Mouse (Mus musculus) gonadal fat pad, adult 2 months (tissue): ENCODE data around the gene Rps6kb1. TPM values are rescaled to one million over a fixed set of nuclear protein-coding genes. Genes with fewer than 3 reads are reported as not detected.

Experiments used
- DNase-seq: peaks from one replicate; pipeline ENCODE4 v3.0.0-alpha.2; 2012; ENCODE audit warnings: low read depth
- polyA plus RNA-seq: library from polyadenylated mRNA; depleted of rRNA; stranded (reverse); fragments of >200 nt; gene quantifications from 2 replicates; pipeline ENCODE4 v1.2.3, GENCODE M21; 2012; rRNA removed

The Rps6kb1 gene
- polyA plus RNA-seq: 7.7 TPM in 2 replicates

DNA sequence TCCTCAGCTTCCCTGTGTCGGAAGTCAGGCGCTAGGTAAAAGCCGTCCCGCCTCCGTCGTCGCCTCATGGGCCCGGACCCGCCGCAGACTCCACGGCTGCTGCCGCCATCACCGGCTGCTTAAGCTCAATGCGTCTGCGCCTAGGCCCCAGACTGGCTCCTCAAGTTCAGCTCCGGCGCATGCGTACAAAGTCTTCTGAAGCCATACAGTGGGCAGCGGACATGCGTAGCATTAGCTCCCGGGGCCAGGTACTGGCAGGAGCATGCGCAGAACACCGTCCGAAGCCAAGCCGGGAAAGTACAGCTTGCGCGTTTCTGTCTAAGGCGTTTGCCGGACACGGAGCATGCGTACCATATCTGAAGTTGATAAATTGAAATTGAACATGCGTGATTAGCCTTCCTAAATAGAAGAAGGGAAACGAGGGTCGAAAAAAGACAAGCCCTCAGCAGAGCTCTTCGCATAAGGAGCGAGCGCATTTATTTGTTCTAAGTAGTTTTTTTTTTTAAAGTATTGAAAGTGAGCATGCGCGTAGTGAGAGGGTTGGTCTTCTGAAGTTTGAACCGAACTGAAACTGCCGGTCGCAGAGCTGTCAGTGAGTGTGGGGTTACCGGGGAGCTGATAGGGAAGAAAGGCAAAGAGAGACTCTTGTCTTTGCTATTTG, at the start of gene Rps6kb1, which contains the start of gene Tubd1:
Rps6kb1 (minus strand) TSS at position 167 of the 661 bp plus-strand sequence.
Tubd1 (plus strand) TSS at position 353 of the 661 bp plus-strand sequence.
- DNase-seq: peak; percentile 89

DNA sequence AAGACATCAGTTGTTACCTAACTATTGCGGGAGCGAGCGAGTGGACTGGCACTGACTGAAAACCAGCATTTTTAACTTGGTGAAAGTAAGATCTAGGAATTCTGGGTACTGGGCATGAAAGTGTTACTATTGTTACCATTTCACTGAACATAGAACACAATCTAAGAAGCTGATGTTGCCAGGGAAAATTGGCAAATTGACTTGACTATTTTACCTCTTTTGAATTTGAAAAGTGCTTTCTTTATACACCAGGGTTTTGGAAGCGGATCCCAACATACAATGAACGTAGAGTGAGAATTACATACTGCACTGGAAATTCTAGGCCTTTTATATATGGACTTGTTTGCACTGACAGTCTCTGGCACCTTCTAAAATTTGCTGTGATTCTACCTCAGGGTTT, 48.8 kb upstream of the Rps6kb1 start:
- no peak for DNase-seq

- DNase-seq: no peak
These were observed 48.4 kb upstream of the Rps6kb1 start for GRCm38 (mm10) chr11:86592993-86593392.

DNA sequence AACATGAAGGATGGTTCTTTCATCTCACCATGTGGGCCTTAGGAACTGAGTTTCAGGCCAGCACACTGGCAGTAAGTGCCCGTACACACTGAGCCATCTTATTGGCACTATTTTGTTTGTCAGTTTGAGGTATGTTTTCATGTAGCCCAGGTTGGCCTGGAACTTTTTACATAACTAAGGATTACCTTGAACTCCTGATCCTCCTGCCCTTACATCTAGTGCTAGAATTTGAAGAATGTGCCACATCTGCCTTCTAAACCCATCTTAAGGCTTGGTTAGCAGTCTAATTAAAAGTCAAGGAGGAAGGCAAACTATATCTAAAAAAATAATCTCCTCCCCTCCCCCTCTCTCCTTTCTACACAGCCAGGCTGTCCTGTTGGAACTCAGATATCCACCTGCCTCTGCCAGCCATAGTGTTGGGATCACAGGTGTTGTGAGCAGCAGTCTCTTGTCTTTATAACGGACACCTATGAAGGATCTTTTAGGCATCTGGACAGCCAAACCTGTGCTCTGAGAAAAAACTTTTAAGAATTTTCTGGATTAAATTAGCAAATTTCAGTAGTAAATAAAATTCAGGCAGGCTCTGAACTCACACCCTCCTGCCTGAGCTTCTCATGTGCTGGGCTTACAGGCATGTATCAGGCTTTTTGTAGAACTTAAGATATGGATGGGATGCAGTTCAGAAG, 47.5 kb upstream of the Rps6kb1 start:
- no peak for DNase-seq

DNA sequence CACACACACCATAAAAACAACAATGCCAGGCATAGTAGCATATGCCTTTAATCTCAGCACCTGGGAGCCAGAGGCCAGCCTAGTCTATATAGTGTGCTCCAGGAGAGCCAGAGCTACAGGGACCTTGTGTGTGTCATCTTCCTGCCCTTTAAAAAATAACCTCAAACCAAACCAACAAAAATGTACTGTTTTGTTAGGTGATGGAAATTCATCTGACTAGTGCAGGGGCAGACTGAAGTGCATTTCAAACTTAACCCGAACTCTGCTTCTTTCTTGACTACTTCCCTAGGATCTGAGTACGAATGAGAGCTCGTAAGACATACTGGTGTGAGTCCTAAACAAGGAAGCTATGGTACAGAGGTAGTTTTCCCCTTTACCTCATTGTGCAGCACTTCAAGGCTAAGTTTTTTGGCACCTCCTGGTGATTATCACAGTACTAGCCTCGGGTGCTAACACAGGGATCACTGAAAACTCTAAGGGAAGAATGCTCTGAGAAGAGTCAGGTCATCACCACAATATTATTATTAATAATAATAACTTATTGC, 46.8 kb upstream of the Rps6kb1 start:
- DNase-seq: no peak

GRCm38 (mm10) chr11:86590579-86590978, 46.0 kb upstream of the Rps6kb1 start:
- no peak for DNase-seq

DNA sequence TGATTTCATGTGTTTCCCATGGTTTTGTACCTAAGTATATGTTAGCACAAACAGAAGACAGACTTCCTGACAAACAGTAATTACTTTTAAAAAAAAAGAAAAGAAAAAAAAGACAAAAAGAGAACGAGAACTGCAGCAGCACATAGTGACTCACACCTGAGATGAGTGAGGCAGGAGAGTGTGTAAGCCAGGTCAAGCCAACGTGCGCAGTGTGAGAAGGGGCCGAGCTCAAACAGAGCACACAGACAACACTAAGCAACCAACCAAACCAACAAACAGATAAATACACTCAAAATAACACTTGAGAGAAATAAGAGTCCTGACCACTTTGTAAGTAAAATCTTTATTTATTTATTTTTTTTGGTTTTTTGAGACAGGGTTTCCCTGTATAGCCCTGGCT, 45.5 kb upstream of the Rps6kb1 start:
- DNase-seq: no peak

- DNase-seq: no peak
These were observed 44.1 kb upstream of the Rps6kb1 start for GRCm38 (mm10) chr11:86588583-86589298.

GRCm38 (mm10) chr11:86587830-86588229, 43.2 kb upstream of the Rps6kb1 start:
- no peak for DNase-seq

GRCm38 (mm10) chr11:86586868-86587792, 42.5 kb upstream of the Rps6kb1 start:
- no peak for DNase-seq

DNA sequence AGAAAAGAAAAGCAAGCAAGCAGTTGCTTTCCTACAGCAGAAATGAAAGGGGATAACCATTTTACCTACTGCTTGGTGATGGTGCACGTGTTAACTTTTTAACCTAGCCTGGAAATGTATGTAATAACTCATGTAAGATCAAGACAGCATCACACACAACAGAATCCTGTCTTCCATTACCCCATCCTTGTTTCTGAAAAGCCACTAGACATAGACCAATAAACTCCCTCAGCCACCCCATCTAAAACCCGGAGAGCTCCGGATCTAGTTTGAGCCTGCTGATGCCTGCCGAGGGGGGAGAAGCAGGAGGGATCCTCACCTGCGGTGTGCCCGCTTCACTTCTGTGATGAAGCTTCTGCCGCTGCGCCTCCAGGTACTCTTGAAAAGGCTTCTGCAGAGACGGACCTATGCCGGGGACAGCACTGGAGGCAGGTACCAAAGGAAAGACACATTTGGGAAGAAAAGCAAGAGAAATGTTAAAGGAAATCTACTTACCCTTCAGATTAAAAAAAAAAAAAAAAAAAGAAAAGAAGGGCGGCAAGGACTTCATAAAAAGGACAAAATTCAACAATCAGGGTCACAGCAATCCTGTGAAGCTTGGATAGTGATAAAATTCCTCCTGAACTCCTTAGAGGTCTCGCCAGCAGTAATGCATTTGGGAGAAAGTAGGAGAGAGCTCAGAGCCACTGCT, 41.7 kb upstream of the Rps6kb1 start:
- no peak for DNase-seq

DNA sequence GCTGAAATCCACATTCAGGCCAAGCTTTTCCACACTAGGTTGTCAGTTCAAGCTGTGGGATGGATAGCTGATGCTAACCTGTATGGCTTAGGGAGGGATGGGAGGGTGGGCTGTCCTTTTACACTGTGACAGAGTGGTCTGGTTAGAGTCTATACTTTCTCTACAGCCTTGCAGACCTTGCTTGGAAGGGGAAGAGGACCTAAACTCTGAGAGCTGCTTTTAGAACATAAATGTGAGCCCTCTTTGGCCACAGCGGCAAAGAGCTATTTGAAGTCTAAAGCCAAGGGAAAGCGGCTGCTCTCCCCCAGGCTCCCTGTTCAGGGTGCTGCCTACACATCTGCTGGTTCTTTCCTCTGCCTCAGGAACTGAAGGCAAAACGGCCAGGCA, 41.0 kb upstream of the Rps6kb1 start:
- no peak for DNase-seq

GRCm38 (mm10) chr11:86584898-86585597, 40.4 kb upstream of the Rps6kb1 start:
- DNase-seq: no peak

DNA sequence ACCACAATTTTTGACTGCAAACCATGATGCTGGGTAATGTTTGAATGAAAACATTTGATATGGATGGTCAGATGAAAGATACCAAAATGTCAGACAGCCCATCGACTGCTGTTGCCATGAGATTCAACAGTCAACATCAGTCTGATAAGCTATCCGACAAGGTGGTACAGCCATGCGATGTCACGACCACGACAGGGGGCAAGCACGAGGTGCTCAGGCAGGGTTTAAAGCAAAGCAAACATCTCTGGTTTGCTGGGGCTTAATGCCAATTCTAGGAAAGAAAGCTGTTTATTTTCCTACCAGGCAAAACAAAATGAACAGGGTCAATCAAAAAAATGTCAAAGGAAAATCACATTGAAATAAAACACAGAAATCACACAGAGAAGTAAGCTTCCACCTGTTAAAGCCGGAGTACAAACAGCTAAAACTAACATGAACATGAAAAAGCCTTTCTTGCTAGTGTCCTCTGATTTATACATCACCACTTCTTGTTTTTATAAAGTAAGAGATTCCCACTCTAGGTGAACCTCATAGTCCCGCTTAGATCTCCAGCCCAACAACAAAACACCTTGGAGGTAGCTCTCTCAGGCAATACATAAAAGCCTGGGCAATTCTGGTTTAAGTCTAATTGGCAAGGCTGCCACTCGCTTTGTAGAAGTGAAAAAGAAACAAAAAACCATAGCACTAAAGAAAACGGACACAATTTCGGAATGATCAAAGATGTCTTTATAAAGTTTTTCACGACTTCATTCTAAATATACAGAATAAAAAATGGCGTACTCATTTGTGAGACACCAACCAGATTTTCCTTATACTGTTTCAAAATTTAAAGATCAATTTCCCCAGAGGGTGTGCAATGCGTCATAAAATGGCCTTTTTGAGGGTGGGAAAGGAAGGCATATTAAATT, 39.6 kb upstream of the Rps6kb1 start:
- DNase-seq: no peak

DNA sequence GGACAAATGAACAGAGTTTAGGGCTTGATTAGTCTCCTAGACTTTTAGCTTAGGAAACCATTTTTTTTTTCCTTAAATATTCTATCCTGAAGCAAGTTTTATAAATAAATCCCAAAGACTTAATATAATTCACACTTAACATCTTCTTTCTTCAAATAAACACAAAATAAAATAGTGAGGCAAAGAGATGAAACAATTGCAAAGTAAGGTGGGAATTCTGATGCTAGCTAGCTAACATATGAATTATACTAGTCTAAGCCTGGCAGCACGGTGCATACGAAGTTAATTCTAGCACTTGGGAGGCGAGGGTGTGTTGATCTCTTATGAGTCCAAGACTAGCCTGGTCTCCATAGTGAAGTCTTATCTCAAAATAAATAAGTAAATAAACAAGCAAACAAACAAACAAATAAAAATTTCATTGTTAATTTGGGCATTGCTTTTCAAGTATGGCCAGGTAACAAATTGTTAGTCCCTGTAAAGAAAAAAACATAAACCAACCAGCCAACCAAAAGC, 38.8 kb upstream of the Rps6kb1 start:
- DNase-seq: no peak

DNA sequence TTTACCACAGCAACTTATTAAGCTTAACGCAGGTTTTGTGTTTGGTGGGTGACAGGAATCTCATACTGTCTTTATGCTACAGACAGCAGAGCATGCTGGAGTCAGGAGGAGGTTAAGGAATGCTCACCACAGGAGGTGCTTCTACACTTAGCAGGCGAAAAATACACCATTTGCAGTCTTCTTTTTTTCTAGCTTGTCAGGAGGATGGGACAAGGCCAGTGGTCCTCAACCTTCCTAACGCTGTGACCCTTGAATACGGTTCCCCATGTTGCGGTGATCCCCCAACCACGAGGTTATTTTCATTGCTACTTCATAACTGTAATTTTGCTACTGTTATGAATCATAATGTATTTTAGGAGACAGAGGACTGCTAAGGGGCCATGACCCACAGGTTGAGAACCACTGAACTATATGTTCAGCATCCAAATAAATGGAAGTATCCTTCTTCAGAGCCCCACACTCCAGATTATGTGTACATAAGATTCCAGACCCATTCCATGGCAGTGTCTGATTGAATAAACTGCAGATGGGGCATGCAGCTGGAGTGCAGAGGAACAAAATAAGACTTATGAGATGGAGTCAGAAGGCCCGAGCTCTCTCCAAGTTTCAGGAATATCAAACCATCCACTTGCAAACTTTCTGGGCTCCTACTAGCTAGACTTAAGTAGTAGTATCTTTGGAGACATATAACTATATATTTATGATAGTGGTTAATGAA, 38.1 kb upstream of the Rps6kb1 start:
- DNase-seq: no peak

GRCm38 (mm10) chr11:86581943-86582542, 37.4 kb upstream of the Rps6kb1 start:
- no peak for DNase-seq

DNA sequence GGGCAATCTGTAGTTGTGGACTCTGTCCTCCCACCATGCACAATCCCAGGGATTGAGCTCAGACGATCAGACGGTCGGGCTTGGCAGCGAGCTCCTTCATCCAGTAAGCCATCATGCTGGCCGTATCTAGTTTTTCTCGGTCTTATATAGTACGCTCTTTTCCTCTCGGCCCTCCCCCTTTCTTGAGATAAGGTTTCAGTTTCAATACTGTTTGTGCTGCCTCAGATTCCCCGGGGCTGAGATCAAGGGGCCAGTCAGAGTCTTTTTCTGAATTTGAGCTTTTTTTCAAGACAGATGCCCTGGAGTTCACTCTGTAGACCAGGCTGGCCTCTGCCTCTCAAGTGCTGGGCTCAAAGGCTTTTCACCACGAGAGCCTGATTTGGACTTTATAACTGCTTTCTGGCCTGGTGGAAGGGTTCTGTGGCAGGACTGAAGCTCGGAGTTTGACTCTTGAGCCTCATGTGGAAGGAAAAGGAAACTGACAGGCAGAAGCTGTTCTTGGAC, 36.7 kb upstream of the Rps6kb1 start:
- DNase-seq: no peak
